Mouse (Mus musculus) fat pad, adult 2 months (tissue): ENCODE results near the gene Olfr17.
"Not testable (repeated sequence)": the region's sequence is repeated elsewhere in the genome, so short reads cannot be mapped to it uniquely, and the experiment has no call there.

ENCODE experiments used
- DNase-seq: peaks from one replicate; pipeline ENCODE4 v3.0.0-alpha.2; 2011; ENCODE audit warnings: low read depth, low spot score; ENCODE audit errors: extremely low read depth

Gene Olfr17

DNA sequence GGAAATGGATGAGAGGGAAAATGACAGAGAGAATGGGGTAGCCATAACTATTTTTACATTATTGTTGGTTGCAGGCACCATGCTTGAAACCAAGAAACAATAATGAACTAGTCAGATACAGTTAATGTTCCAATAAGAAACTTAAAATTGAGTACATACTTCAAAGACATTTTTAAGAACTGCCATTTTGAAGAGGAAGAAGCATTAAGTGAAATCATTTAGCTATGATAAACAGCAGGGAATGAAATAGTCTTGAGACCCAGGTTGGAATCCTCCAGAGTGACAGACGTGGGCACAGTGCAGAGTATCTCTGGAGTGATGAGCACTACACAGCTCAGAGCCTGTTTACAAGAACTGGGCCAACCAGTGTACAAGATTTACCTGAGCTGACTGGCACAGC is at the start of gene Olfr17:
Olfr17 (plus strand) TSS at position 301 of the 400 bp plus-strand sequence.
- DNase-seq, result no peak

DNA sequence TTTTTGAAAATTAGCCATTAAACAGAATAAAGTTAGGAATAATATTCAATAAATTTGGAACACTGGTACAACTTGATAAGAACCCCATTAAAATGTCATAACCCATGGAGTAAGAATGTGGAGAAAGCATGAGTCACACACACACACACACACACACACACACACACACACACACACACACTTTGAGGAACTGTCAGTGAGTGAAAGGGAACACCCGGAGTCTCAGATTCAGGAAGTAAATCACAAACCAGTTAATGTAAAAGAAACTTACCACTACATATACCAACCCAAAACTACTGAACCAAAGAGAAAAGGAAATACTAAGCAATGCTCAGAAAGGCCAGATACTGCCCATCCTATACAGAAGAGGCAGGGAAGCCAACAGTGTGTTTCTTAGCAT is 48.6 kb upstream of the Olfr17 start:
- no peak for DNase-seq

DNA sequence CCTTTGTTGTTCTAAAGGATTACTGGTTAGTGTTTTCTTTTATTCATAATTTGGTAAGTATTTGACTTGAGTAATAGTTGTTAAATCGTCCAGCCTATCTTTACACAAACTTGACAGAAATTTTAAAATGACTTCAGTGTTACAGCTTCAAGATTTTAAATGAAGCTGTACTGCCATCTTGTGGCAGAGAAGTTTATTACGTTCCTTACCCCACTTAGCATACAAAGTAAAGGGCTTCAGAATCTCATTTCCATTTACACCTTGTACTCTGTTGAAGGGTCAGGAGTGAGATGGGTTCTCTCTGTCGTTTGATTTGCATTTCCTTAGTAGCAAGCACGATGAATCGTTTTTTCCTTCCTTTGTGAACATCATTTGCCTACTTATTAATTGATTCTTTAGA is 47.2 kb upstream of the Olfr17 start:
- DNase-seq, result no peak

DNA sequence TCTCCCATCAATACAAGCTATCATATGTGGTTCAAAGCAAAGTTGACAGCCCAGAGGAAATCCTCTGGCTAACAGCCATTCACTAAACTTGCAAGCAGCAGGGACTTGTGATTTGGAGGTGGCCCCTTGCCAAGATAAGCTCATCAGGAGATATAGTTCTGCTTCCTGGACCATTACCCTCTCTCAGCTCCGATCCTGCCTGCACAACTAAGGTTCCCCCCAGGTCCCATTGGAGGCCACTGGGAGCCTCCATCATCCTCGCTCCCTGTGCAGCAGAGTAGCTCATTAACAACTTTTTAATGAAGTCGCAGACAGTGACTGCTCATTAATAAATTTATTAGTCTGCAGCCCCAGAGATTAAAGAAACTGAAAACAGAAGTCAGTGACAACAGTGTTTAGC is 45.4 kb upstream of the Olfr17 start:
- DNase-seq, result no peak

DNA sequence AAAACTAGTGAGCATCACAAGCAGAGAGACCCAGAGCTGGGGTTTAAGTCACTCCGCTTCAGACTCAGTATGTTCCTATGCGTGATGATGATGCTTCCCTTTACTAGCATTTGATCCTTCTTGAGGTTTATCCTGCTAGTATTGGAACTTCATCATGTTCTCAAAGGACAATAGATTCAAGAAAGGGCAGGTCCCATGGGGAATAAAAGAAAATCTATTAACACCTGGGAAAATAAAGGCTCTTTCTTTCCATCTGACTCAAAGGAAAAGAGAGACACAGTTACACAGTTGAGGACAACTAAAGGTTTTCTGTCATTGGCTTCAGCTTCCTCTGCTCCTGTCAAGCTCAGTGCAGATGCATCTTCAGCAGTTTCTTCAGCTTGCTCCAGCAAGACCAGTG is 22.3 kb upstream of the Olfr17 start, which contains the start of gene Olfr714:
Olfr714 (plus strand) TSS at position 301 of the 400 bp plus-strand sequence.
- DNase-seq, result no peak

DNA sequence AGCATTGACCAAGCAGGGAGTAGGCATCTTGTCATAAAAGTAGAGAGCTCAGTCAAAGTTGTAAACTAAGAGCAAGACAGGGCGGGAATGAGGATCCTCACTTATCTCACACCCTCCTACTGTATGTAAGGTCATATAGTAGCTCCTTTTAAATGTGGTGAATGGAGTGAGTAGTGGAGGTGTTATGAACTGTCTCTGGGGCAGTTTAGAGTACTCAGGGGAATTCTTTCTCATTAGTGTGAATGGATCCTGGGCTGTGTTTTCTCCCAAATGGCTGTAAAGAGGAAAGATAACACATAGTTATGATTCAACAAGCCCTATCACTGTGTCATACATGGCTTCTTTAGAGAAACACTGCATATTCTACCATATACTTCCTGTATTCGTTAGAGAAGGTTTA is 17.2 kb downstream of the Olfr17 start, which contains the start of gene Olfr715b:
Olfr715b (minus strand) TSS at position 101 of the 400 bp plus-strand sequence.
- DNase-seq, result not testable (repeated sequence)

DNA sequence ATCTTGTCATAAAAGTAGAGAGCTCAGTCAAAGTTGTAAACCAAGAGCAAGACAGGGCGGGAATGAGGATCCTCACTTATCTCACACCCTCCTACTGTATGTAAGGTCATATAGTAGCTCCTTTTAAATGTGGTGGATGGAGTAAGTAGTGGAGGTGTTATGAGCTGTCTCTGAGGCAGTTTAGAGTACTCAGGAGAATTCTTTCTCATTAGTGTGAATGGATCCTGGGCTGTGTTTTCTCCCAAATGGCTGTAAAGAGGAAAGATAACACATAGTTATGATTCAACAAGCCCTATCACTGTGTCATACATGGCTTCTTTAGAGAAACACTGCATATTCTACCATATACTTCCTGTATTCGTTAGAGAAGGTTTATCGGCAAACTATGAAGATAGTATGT is 38.0 kb downstream of the Olfr17 start, which contains the start of gene Olfr715:
Olfr715 (minus strand) TSS at position 101 of the 400 bp plus-strand sequence.
- DNase-seq, result not testable (repeated sequence)

DNA sequence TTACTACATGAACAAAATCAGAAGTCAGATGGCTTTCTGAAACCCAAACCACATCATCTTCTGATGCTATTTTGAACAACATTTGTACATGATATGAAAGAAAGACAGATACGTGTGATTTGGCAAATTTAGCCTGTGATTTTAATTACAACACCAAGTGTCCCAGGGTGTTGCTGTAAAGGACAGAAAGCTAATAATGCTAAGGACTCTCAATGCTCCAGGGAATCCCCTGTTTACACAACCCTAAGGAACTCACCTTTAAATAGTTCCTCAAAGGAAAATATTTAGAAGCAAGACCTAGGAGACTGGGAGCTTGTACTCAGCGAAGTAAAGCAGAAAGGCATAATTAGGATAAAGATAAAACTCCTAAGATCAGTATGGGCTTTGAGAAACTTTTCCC is 45.0 kb downstream of the Olfr17 start, which contains the start of gene Olfr716:
Olfr716 (plus strand) TSS at position 301 of the 400 bp plus-strand sequence.
- DNase-seq, result not testable (repeated sequence)
